Mouse (Mus musculus): Measurements from ENCODE around the gene Gm44502. TPM values are rescaled to one million over a fixed set of nuclear protein-coding genes. Genes with fewer than 3 reads are reported as not detected.

Gm44502 gene
- polyA plus RNA-seq, 1 experiment = 1.1 TPM

DNA sequence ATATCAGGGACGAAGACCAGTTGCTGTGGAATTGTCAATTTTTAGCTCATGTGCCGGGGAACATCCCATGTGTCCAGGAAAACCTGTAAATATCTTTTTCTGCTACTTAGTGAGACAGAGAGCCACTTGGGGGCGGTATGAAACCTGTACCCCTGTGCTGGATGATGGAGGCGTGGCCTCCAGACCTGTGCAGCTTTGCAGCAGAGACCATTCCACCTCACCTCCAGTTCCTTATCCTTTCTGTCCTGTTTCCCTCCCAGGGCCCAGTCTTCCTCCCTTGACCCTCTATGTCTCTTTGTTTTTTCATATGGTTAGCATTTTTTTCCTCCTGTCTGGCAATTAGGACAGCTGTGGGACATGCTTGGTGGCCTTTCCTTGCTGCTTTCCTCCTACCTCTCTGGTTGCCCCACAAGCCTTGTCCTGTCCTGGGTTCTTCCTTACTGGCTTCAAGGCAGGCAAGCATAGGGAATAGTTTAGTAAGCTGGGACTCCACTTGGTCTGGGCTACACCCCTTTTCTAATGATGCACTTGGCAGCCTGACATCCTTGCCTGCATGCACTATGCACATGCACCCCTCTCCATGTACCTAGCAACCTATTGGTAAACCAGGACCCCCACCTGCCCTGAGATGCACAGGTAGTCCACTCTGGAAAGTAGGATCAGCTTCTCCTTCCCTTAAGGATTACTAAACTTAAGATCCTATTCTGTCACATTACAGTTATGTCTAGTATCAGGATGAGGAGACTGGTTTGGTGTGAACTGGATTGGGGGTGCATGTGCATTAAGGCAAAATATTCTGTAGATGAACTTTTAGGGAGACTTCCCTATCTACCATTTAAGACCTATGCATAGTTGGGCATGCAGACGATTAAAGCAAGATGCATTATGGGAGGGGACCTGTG lies 34.1 kb upstream of the Gm44502 start:
- no peak overlapping the region for H3K4me3 ChIP-seq (ENCODE audit: insufficient read depth, low read depth, low read length)
- TF ChIP-seq CTCF (conservative IDR thresholded peaks at IDR 0.05; ENCODE audit: insufficient read depth, insufficient read length, low read depth, low read length) (peak; percentile 42), POLR2A (IDR thresholded peaks at IDR 0.05; ENCODE audit: low read depth, low read length) (no peak)
- H3K36me3 ChIP-seq (ENCODE audit: control insufficient read depth, insufficient read depth, low read length) = no peaks in the 10 kb centered on the region
- no peaks in the 10 kb centered on the region for H3K27me3 ChIP-seq (replicated peaks; ENCODE audit: control insufficient read depth, insufficient read depth, low read length)
- H3K27ac ChIP-seq (ENCODE audit: insufficient read depth, low read depth, low read length) = no peak overlapping the region
- DNase-seq = peak; percentile 28
- WGBS = 49% methylated on average over 5 of the region's 5 CpGs
- no peaks in the 10 kb centered on the region for H3K4me1 ChIP-seq (ENCODE audit: control insufficient read depth, insufficient read depth, low read length)

DNA sequence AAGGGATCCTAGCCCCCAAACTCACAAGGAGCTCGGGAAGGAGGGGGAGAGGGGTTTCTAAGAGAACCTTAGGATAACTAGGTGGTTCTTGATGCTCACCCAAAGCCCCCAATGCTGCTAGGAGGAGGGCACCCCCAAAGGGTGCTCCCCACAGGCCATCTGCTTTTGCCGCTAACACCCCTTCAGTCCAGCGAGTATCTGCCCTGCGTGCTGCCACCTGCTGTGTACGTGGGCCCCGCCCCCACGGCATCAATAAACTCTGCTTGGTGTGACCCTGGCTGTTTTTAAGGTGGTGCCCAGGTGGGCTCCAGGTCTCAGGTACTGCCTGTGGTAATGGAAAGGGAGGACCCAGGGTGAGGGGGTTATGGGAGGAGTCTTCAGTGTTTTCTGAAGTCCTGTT lies 32.7 kb upstream of the Gm44502 start:
- Histone ChIP-seq H3K4me3 (ENCODE audit: insufficient read depth, low read depth, low read length) (no peak overlapping the region), H3K36me3 (ENCODE audit: control insufficient read depth, insufficient read depth, low read length) (no peaks in the 10 kb centered on the region), H3K27me3 (replicated peaks; ENCODE audit: control insufficient read depth, insufficient read depth, low read length) (no peaks in the 10 kb centered on the region), H3K4me1 (ENCODE audit: control insufficient read depth, insufficient read depth, low read length) (no peaks in the 10 kb centered on the region), H3K27ac (ENCODE audit: insufficient read depth, low read depth, low read length) (no peak overlapping the region)
- DNase-seq = no peak
- TF ChIP-seq CTCF (conservative IDR thresholded peaks at IDR 0.05; ENCODE audit: insufficient read depth, insufficient read length, low read depth, low read length) (no peak), POLR2A (IDR thresholded peaks at IDR 0.05; ENCODE audit: low read depth, low read length) (no peak)
- WGBS = 74% methylated on average over 7 of the region's 7 CpGs

- Histone ChIP-seq H3K4me1 (ENCODE audit: control insufficient read depth, insufficient read depth, low read length) (no peaks in the 10 kb centered on the region), H3K36me3 (ENCODE audit: control insufficient read depth, insufficient read depth, low read length) (no peaks in the 10 kb centered on the region), H3K27me3 (replicated peaks; ENCODE audit: control insufficient read depth, insufficient read depth, low read length) (no peaks in the 10 kb centered on the region), H3K4me3 (ENCODE audit: insufficient read depth, low read depth, low read length) (no peak overlapping the region), H3K27ac (ENCODE audit: insufficient read depth, low read depth, low read length) (no peak overlapping the region)
- WGBS = 78% methylated on average over 15 of the region's 15 CpGs
- TF ChIP-seq CTCF (conservative IDR thresholded peaks at IDR 0.05; ENCODE audit: insufficient read depth, insufficient read length, low read depth, low read length) = no peak
- TF ChIP-seq POLR2A (IDR thresholded peaks at IDR 0.05; ENCODE audit: low read depth, low read length) = no peak
- no peak for DNase-seq
Measured at GRCm38 (mm10) chr15:89461321-89461720, 31.8 kb upstream of the Gm44502 start.

DNA sequence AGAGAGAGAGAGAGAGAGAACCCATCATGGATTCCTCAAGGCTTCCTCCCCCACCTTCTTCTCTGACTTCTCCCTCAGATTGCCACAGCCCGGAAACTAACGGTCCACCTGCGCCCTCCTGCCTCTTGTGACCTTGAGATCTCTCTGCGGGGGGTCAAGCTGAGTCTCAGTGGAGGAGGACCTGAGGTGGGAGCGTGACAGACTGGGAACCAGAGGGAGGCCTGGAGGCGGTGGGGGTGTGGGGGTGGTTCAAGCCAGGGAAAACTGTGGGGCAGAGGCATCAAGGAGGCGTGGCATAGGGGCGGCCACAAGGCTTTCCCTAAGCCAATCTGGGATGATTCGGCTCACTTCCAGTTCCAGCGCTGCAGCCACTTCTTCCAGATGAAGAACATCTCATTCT lies 30.8 kb upstream of the Gm44502 start:
- 53% methylated on average over 10 of the region's 10 CpGs for WGBS
- Histone ChIP-seq H3K4me1 (ENCODE audit: control insufficient read depth, insufficient read depth, low read length) (no peaks in the 10 kb centered on the region), H3K27me3 (replicated peaks; ENCODE audit: control insufficient read depth, insufficient read depth, low read length) (no peaks in the 10 kb centered on the region), H3K27ac (ENCODE audit: insufficient read depth, low read depth, low read length) (no peak overlapping the region), H3K36me3 (ENCODE audit: control insufficient read depth, insufficient read depth, low read length) (no peaks in the 10 kb centered on the region), H3K4me3 (ENCODE audit: insufficient read depth, low read depth, low read length) (no peak overlapping the region)
- DNase-seq = no peak
- TF ChIP-seq POLR2A (IDR thresholded peaks at IDR 0.05; ENCODE audit: low read depth, low read length) = no peak
- TF ChIP-seq CTCF (conservative IDR thresholded peaks at IDR 0.05; ENCODE audit: insufficient read depth, insufficient read length, low read depth, low read length) = no peak

DNA sequence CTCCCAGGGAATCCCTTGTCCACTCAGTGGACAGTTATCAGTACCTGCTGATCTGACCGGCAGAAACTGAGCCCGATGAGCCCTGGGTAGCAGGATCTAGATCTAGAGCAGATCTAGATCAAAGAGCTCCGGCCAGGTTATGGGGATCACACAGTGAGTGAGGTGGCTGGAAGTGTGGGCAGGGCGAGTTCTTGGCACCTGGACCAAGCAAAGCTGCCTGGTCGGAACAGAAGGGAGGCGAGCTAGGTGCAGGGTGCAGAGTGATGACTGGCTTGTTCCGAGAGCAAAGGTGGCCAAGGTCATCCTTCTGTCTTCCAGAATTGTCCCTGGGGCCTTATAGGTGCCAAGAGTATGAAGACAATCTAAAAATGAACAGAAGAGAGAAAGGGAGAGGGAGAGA lies 30.3 kb upstream of the Gm44502 start:
- WGBS = 80% methylated on average over 7 of the region's 7 CpGs
- DNase-seq = no peak
- no peak overlapping the region for H3K4me3 ChIP-seq (ENCODE audit: insufficient read depth, low read depth, low read length)
- H3K36me3 ChIP-seq (ENCODE audit: control insufficient read depth, insufficient read depth, low read length) = no peaks in the 10 kb centered on the region
- H3K27ac ChIP-seq (ENCODE audit: insufficient read depth, low read depth, low read length) = no peak overlapping the region
- TF ChIP-seq POLR2A (IDR thresholded peaks at IDR 0.05; ENCODE audit: low read depth, low read length) (no peak), CTCF (conservative IDR thresholded peaks at IDR 0.05; ENCODE audit: insufficient read depth, insufficient read length, low read depth, low read length) (no peak)
- H3K27me3 ChIP-seq (replicated peaks; ENCODE audit: control insufficient read depth, insufficient read depth, low read length) = no peaks in the 10 kb centered on the region
- no peaks in the 10 kb centered on the region for H3K4me1 ChIP-seq (ENCODE audit: control insufficient read depth, insufficient read depth, low read length)

DNA sequence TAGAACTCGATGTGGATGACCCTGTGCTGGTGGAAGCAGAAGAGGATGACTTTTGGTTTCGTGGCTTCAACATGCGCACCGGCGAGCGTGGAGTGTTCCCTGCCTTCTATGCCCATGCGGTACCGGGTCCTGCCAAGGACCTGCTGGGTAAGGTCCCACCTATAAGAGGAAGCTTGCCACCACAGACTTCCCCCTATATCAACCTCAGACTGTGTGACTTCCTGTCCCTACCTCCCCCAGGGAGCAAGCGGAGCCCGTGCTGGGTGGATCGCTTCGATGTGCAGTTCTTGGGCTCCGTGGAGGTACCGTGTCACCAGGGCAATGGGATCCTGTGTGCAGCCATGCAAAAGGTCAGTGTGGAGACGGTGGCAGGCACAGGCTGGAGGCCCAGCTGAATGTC lies 29.4 kb upstream of the Gm44502 start:
- WGBS = 76% methylated on average over 15 of the region's 15 CpGs
- 0 out of 2 replicates have a peak, but pooled peaks cover 1% of the 10 kb centered on the region for H3K27me3 ChIP-seq (replicated peaks; ENCODE audit: control insufficient read depth, insufficient read depth, low read length)
- no peak for TF ChIP-seq POLR2A (IDR thresholded peaks at IDR 0.05; ENCODE audit: low read depth, low read length)
- TF ChIP-seq CTCF (conservative IDR thresholded peaks at IDR 0.05; ENCODE audit: insufficient read depth, insufficient read length, low read depth, low read length) = no peak
- no peak for DNase-seq
- H3K36me3 ChIP-seq (ENCODE audit: control insufficient read depth, insufficient read depth, low read length) = no peaks in the 10 kb centered on the region
- H3K4me1 ChIP-seq (ENCODE audit: control insufficient read depth, insufficient read depth, low read length) = no peaks in the 10 kb centered on the region
- H3K27ac ChIP-seq (ENCODE audit: insufficient read depth, low read depth, low read length) = no peak overlapping the region
- no peak overlapping the region for H3K4me3 ChIP-seq (ENCODE audit: insufficient read depth, low read depth, low read length)

DNA sequence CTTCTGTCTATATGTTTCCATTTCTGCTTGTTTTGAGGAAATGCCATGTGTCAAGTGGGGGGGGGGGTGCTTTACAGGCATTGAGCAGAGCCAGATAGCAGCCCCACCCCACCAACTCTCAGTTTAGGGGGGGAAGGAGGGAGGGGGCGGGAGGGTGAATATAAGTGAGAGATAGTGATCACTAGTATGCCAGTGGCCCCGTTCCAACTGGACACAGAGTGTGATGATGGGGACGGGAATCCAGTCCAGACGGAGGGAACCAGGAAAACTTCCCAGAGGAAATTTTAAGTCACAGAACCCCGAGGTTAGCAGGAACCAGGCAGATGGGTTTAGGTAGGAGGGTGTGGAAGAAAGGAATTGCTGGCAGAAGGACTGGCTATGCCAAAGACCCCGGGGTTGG lies 26.1 kb upstream of the Gm44502 start:
- H3K27ac ChIP-seq (ENCODE audit: insufficient read depth, low read depth, low read length) = no peak overlapping the region
- 0 out of 2 replicates have a peak, but pooled peaks cover 1% of the 10 kb centered on the region for H3K27me3 ChIP-seq (replicated peaks; ENCODE audit: control insufficient read depth, insufficient read depth, low read length)
- no peaks in the 10 kb centered on the region for H3K36me3 ChIP-seq (ENCODE audit: control insufficient read depth, insufficient read depth, low read length)
- no peaks in the 10 kb centered on the region for H3K4me1 ChIP-seq (ENCODE audit: control insufficient read depth, insufficient read depth, low read length)
- no peak overlapping the region for H3K4me3 ChIP-seq (ENCODE audit: insufficient read depth, low read depth, low read length)
- no peak for DNase-seq
- TF ChIP-seq CTCF (conservative IDR thresholded peaks at IDR 0.05; ENCODE audit: insufficient read depth, insufficient read length, low read depth, low read length) = no peak
- no peak for TF ChIP-seq POLR2A (IDR thresholded peaks at IDR 0.05; ENCODE audit: low read depth, low read length)
- WGBS = 72% methylated on average over 6 of the region's 6 CpGs

All from kidney, adult 2 months (tissue).